Mouse (Mus musculus) spleen, embryonic (tissue): ENCODE results near the gene Aldh2.
"Not testable (repeated sequence)": the region's sequence is repeated elsewhere in the genome, so short reads cannot be mapped to it uniquely, and the experiment has no call there.

Experiments used
- CTCF ChIA-PET: fragments of 350-600 bp; sonication (Branson Sonifier 250); formaldehyde crosslinking; loops from one replicate; lab custom pipeline; 2022; lab: Charles Lee

Gene Aldh2

GRCm38 (mm10) chr5:121562436-121562835, 31.2 kb downstream of the Aldh2 start:
- CTCF ChIA-PET = interaction anchor here (0.6 kb wide), 1 partner anchor 33 kb away, joined by 5 read pairs; no protein-coding TSS in a partner anchor

GRCm38 (mm10) chr5:121549196-121549595, 44.4 kb downstream of the Aldh2 start:
- CTCF ChIA-PET = no interaction called here

GRCm38 (mm10) chr5:121547084-121547483, 46.5 kb downstream of the Aldh2 start:
- CTCF ChIA-PET = interaction anchor here (0.6 to 1.1 kb wide), 4 partner anchors 17 to 156 kb away, joined by 3 to 5 read pairs (median 3); no protein-coding TSS in a partner anchor

GRCm38 (mm10) chr5:121546530-121546895, 47.1 kb downstream of the Aldh2 start:
- CTCF ChIA-PET = interaction anchor here (0.6 to 1.1 kb wide), 3 partner anchors 18 to 59 kb away, joined by 3 to 5 read pairs (median 3); no protein-coding TSS in a partner anchor

GRCm38 (mm10) chr5:121545793-121546529, 47.7 kb downstream of the Aldh2 start, which contains the start of gene Mapkapk5:
TSS of gene Mapkapk5 (minus strand) at chr5:121545905.
- CTCF ChIA-PET = interaction anchor here (0.6 to 1.1 kb wide), 2 partner anchors 18 to 42 kb away, joined by 3 read pairs; no protein-coding TSS in a partner anchor

- CTCF ChIA-PET = interaction anchor here (0.6 kb wide), 1 partner anchor 579 kb away, joined by 7 read pairs; no protein-coding TSS in a partner anchor
Observed at GRCm38 (mm10) chr5:121544910-121545792, 48.5 kb downstream of the Aldh2 start, which contains the start of the genes Adam1a and Gm42878. TSS of gene Adam1a (minus strand) at chr5:121545482. TSS of gene Gm42878 (minus strand) at chr5:121545482.

- CTCF ChIA-PET = interaction anchor here (0.6 kb wide), 1 partner anchor 280 kb away, joined by 11 read pairs; no protein-coding TSS in a partner anchor
Observed at GRCm38 (mm10) chr5:121543370-121543769, 50.3 kb downstream of the Aldh2 start.

GRCm38 (mm10) chr5:121541235-121541634, 52.4 kb downstream of the Aldh2 start:
- CTCF ChIA-PET = no interaction called here

- CTCF ChIA-PET = no interaction called here
Observed at GRCm38 (mm10) chr5:121540066-121540465, 53.6 kb downstream of the Aldh2 start.

- CTCF ChIA-PET = no interaction called here
Observed at GRCm38 (mm10) chr5:121537588-121537987, 56.0 kb downstream of the Aldh2 start.

GRCm38 (mm10) chr5:121536921-121537555, 56.6 kb downstream of the Aldh2 start:
- CTCF ChIA-PET = no interaction called here

- CTCF ChIA-PET = no interaction called here
Observed at GRCm38 (mm10) chr5:121535116-121535515, 58.5 kb downstream of the Aldh2 start.

- CTCF ChIA-PET = no interaction called here
Observed at GRCm38 (mm10) chr5:121534521-121534920, 59.1 kb downstream of the Aldh2 start.

- CTCF ChIA-PET = no interaction called here
Observed at GRCm38 (mm10) chr5:121526961-121527360, 66.7 kb downstream of the Aldh2 start.

- CTCF ChIA-PET = no interaction called here
Observed at GRCm38 (mm10) chr5:121526526-121526925, 67.1 kb downstream of the Aldh2 start.

- CTCF ChIA-PET = no interaction called here
Observed at GRCm38 (mm10) chr5:121525774-121526450, 67.7 kb downstream of the Aldh2 start.

- CTCF ChIA-PET = not testable (repeated sequence)
Observed at GRCm38 (mm10) chr5:121519758-121520157, 73.9 kb downstream of the Aldh2 start.

GRCm38 (mm10) chr5:121518983-121519382, 74.6 kb downstream of the Aldh2 start:
- CTCF ChIA-PET = no interaction called here
